Mouse (Mus musculus) E14TG2a.4 (cell line): ENCODE measurements at regions not wholly inside any gene's neighbourhood (a gene's known extent, or its start where the extent isn't known, plus 50 kb on each side); places are given as distances from the start of the nearest gene placed in this dataset.

ENCODE experiments used
- CTCF ChIP-seq: conservative IDR thresholded peaks from 2 replicates; pipeline ENCODE4 v1.5.1; 2014; ENCODE audit warnings: low read length
- NANOG ChIP-seq: IDR thresholded peaks from 2 replicates; pipeline ENCODE4 v1.6.1; 2014; ENCODE audit warnings: borderline replicate concordance, low read length, mixed read lengths
- POU5F1 ChIP-seq: IDR thresholded peaks from 2 replicates; pipeline ENCODE4 v1.6.1; 2014; ENCODE audit warnings: low read length, borderline replicate concordance

GRCm38 (mm10) chr2:18558133-18558532 is 114.1 kb upstream of the Commd3 start:
- TF ChIP-seq CTCF (no peak), NANOG (no peak), POU5F1 (no peak)
